Mouse (Mus musculus): Measurements from ENCODE around the gene Cenpo.

DNA sequence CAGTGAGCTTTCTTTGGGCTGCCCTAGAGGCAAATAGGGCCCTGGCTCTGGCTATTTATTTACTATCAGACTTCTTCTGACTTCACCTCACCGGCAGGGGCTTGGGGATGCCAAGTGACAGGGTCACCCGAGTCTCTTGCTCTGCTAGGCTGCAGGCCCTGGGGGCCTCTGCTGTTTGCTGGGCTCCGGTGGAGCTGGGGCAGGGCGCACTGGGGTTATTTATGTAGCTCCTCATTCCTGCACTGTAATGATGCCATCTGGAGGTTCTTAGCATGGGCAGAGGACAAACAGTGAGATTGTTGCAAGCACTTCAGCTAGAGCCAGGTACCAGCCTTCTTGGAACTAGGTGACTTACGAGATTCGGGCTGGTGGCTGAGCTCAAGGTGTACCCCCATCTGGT, 41.6 kb downstream of the Cenpo start:
- TF ChIP-seq TBP (IDR thresholded peaks at IDR 0.05; ENCODE audit: low read depth, low read length) (no peak), CHD1 (IDR thresholded peaks at IDR 0.05; ENCODE audit: low read depth, low read length) (no peak), RAD21 (IDR thresholded peaks at IDR 0.05; ENCODE audit: low read depth, low read length) (no peak), CTCF (IDR thresholded peaks at IDR 0.05 in 2 of 3, conservative IDR thresholded peaks at IDR 0.05 in 1 of 3; ENCODE audit: control insufficient read depth in 1 of 3, insufficient read depth in 1 of 3, low read depth in 2 of 3, low read length in 3 of 3, poor library complexity in 1 of 3, severe bottlenecking in 1 of 3) (no peak), KAT2A (conservative IDR thresholded peaks at IDR 0.05; ENCODE audit: low read depth, low read length) (no peak), USF1 (IDR thresholded peaks at IDR 0.05; ENCODE audit: low read depth, low read length) (no peak), EP300 (IDR thresholded peaks at IDR 0.05; ENCODE audit: low read depth in 1 of 2, low read length in 2 of 2) (no peak), TAL1 (IDR thresholded peaks at IDR 0.05; ENCODE audit: low read length) (no peak), POLR2A (IDR thresholded peaks at IDR 0.05; ENCODE audit: control insufficient read depth in 1 of 2, insufficient read depth in 1 of 2, low read depth in 1 of 2, low read length in 2 of 2, poor library complexity in 1 of 2) (no peak), ELF1 (IDR thresholded peaks at IDR 0.05; ENCODE audit: low read depth, low read length) (no peak), GATA1 (IDR thresholded peaks at IDR 0.05; ENCODE audit: low read depth, low read length) (no peak), MAFK (IDR thresholded peaks at IDR 0.05; ENCODE audit: borderline replicate concordance, low read depth, low read length) (no peak), POLR2AphosphoS2 (IDR thresholded peaks at IDR 0.05; ENCODE audit: low read length) (no peak), ETS1 (IDR thresholded peaks at IDR 0.05; ENCODE audit: low read depth, low read length) (no peak)

All from MEL (cell line).